Mouse (Mus musculus): Measurements from ENCODE around the gene Cdc14a. TPM values are rescaled to one million over a fixed set of nuclear protein-coding genes. Genes with fewer than 3 reads are reported as not detected.

The Cdc14a gene
- polyA plus RNA-seq, 1 experiment from 2014 or later, result 7.1 TPM

DNA sequence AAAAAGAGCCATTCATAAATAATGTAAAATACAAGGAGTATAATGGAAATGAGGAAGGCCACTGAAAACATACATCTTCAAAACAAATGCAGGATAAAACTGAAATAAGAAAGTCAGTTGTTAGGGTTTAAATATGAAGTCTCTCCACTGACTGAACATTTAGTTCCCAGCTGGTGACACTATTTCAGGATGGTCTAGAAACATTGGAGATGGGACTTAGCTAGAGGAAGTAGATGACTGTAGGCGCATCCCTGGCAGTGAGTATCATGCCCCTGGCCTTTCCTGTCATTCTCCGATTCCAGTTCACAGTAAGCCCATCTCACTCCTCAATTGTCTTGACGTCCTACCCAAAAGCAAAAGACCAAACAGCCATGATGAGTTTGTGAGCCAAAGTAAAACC is 190.3 kb downstream of the Cdc14a start:
- ATAC-seq (no peak), DNase-seq (ENCODE audit: low read depth, low spot score) (no peak)
- H3K27me3 ChIP-seq, result no peaks in the 10 kb centered on the region
- ChIA-PET POLR2A (no interaction called here), CTCF (interaction anchor here (0.9 to 1.5 kb wide), 2 partner anchors 17 to 18 kb away, joined by 3 read pairs; no protein-coding TSS in a partner anchor)
- in situ Hi-C loops (cut with MboI; ENCODE audit: low pct_unique_long_range_greater_than_20kb), result no loop called here
- no peak for TF ChIP-seq CTCF (IDR thresholded peaks at IDR 0.05)

DNA sequence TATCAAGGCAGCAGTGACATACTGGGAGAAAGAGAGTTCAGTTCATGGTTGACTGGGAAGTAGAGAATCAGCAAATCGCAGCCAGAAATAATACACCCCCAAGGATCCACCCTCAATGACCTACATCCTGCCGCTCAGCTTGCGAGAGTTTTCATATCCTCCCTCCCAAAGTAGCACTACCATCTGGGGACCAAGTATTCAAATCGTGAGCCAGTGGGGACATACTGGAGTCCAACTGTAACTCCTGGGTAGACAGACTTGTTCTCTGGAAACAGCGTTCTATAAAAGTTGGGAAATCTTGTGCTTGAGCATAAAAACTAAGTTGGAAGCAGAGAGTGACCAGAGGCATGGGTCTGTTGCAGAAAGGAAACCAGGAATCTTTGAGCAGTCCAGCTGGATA is 191.1 kb downstream of the Cdc14a start:
- in situ Hi-C loops (cut with MboI; ENCODE audit: low pct_unique_long_range_greater_than_20kb), result no loop called here
- ATAC-seq (no peak), DNase-seq (ENCODE audit: low read depth, low spot score) (no peak)
- no peaks in the 10 kb centered on the region for H3K27me3 ChIP-seq
- CTCF ChIA-PET, result interaction anchor here (1.5 kb wide), 1 partner anchor 18 kb away, joined by 3 read pairs; no protein-coding TSS in a partner anchor
- POLR2A ChIA-PET, result no interaction called here
- TF ChIP-seq CTCF (IDR thresholded peaks at IDR 0.05), result no peak

DNA sequence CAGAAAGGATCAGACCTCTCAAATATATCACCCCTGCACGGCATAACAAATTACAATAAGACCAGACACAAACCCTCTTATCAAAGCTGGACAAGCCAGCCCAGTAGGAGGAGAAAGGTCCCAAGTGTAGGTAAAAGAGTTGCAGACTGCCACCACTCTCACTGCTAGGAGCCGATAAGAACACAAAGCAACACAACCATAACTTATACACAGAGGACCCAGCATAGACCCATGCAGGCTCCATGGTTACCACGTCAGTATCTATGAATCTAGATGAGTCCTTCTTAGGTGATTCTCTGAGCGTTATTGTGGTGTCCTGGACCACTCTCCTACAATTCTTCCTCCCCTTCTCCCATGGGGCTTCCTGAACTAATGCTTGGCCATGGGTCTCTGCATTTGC is 194.5 kb downstream of the Cdc14a start:
- POLR2A ChIA-PET, result interaction anchor here (0.6 kb wide), 1 partner anchor 129 kb away, joined by 3 read pairs; no protein-coding TSS in a partner anchor
- H3K27me3 ChIP-seq, result no peaks in the 10 kb centered on the region
- no peak for DNase-seq (ENCODE audit: low read depth, low spot score)
- ATAC-seq, result no peak
- no peak for TF ChIP-seq CTCF (IDR thresholded peaks at IDR 0.05)
- in situ Hi-C loops (cut with MboI; ENCODE audit: low pct_unique_long_range_greater_than_20kb), result no loop called here
- CTCF ChIA-PET, result interaction anchor here (2.2 kb wide), 1 partner anchor 11 kb away, joined by 6 read pairs; no protein-coding TSS in a partner anchor

DNA sequence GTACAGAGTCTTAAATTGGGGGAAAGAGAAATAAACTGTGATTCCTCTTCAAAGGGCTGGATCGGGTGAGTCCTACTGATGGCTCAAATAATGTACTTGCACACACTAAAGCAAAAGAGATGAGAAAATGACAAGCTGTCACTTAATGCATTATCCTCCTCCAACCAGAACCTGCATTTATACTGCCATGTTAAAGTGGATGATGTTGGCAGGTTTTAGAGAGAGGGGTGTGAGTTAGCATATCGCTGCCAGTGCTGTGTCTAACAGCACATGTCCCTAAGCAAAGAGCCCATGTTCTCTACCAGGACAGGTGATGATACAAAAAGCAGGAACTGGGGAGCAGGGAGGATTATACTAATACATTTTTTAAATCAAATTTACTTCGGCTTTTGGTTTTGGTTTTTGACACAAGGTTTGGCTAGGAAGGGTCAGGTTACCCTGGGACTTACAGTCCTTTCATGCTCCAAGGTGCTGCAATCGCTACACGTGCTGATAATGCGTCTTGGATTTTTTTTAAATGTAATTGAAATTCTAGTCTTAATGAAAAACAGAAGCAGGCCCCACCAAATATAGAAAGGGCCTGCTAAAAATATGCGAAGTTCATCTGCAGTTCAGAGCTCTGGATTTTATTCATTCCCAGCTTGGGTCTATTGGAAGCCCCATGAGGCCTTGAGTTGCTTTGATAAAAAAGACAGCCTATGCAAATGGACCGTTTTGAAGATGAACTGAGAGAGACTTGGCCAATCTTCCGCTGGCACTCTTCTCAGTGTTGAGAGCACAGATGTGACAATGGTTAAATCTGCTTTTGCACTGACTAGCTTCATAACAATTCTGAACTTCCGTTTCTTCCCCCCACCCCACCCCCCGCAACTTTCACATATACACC is 195.2 kb downstream of the Cdc14a start:
- ChIA-PET POLR2A (no interaction called here), CTCF (interaction anchor here (1.5 to 2.2 kb wide), 2 partner anchors 10 kb away, joined by 6 to 7 read pairs; no protein-coding TSS in a partner anchor)
- in situ Hi-C loops (cut with MboI; ENCODE audit: low pct_unique_long_range_greater_than_20kb), result no loop called here
- DNase-seq (ENCODE audit: low read depth, low spot score) (no peak), ATAC-seq (no peak)
- H3K27me3 ChIP-seq, result no peaks in the 10 kb centered on the region
- TF ChIP-seq CTCF (IDR thresholded peaks at IDR 0.05), result no peak

DNA sequence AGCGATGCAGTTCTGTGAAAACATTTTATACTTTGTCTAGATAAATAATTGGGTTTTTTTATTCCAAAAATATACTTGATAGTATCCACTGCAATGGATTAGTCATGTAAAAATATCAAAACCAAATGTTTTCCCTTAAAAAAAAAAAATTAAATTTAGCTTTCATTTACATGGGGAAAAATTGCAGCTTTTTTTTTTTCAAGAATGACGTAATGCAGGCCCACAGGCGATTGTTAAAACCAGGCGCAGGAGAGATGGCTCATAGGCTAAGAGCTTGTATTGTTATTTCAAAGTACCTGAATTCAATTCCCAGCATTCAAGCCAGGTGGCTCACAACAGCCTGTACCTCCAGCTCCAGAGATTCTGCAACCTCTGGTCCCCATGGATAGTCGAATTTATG is 196.4 kb downstream of the Cdc14a start:
- in situ Hi-C loops (cut with MboI; ENCODE audit: low pct_unique_long_range_greater_than_20kb), result no loop called here
- ChIA-PET CTCF (interaction anchor here (0.6 to 2.2 kb wide), 4 partner anchors 9 to 21 kb away, joined by 3 to 7 read pairs (median 4); no protein-coding TSS in a partner anchor), POLR2A (no interaction called here)
- H3K27me3 ChIP-seq, result no peaks in the 10 kb centered on the region
- ATAC-seq (no peak), DNase-seq (ENCODE audit: low read depth, low spot score) (no peak)
- TF ChIP-seq CTCF (IDR thresholded peaks at IDR 0.05), result no peak

DNA sequence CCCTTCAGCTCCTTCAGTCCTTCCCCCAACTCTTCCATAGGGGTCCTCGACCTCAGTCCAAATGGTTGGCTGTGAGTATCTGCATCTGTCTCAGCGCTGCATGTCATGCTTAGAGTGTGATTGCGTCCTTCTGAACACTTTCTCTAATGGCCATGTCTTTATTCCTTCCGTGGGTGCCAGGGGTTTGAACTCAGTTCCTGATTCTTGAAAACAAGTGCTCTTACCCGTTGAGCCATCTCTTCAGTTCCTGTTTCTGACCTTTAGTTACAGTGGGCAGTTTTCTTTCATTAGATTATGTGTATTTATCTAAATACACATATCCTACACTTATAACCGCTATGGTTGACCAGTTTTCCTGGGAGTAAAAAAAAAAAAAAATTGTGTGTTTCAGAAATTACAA is 196.9 kb downstream of the Cdc14a start:
- CTCF ChIA-PET, result interaction anchor here (0.9 to 2.2 kb wide), 3 partner anchors 8 to 11 kb away, joined by 3 to 7 read pairs (median 6); no protein-coding TSS in a partner anchor
- no peak for ATAC-seq
- in situ Hi-C loops (cut with MboI; ENCODE audit: low pct_unique_long_range_greater_than_20kb), result no loop called here
- H3K27me3 ChIP-seq, result no peaks in the 10 kb centered on the region
- TF ChIP-seq CTCF (IDR thresholded peaks at IDR 0.05), result no peak
- no peak for DNase-seq (ENCODE audit: low read depth, low spot score)
- POLR2A ChIA-PET, result no interaction called here

Other genes with a start within 250 kb of the Cdc14a start
- 0.50 TPM for gene Gpr88, start 170.5 kb downstream of the Cdc14a start, polyA plus RNA-seq (2021)
- gene Rtca, start 84.2 kb upstream of the Cdc14a start, polyA plus RNA-seq (2021), result 101 TPM
- gene Dbt, start 89.0 kb upstream of the Cdc14a start, polyA plus RNA-seq (2021), result 60.5 TPM
- 0.26 TPM for gene Lrrc39, start 138.9 kb upstream of the Cdc14a start, polyA plus RNA-seq (2021)
- gene Sass6, start 170.9 kb upstream of the Cdc14a start, polyA plus RNA-seq (2021), result 11.7 TPM
- 26.4 TPM for gene Trmt13, start 190.6 kb upstream of the Cdc14a start, polyA plus RNA-seq (2021)
- gene Mfsd14a, start 238.6 kb upstream of the Cdc14a start, polyA plus RNA-seq (2021), result 84.1 TPM

Data from Patski (cell line).